Mouse (Mus musculus) megakaryocyte progenitor cell, adult 5-6 weeks (primary cell): ENCODE data around the gene Dnajc21. TPM values are rescaled to one million over a fixed set of nuclear protein-coding genes. Genes with fewer than 3 reads are reported as not detected.

ENCODE experiments used
- ATAC-seq: replicated peaks from 2 replicates; pipeline ENCODE4 v1.8.0; 2016; ENCODE audit warnings: mild to moderate bottlenecking, moderate TSS enrichment, inconsistent platforms; ENCODE audit not compliant: poor library complexity
- total RNA-seq, 2 experiments: library from RNA; stranded (forward) in 1 of 2; stranded (reverse) in 1 of 2; fragments of 157-497, 149-512 nt in 1 of 2; fragments of 200-1000 nt in 1 of 2; gene quantifications; 2 replicates each; pipeline versions ENCODE4 v1.2.3 to v1.2.4; 2015 to 2017

Dnajc21 gene
- total RNA-seq, 2 experiments from 2014 or later, result 40.9 to 54.4 TPM

DNA sequence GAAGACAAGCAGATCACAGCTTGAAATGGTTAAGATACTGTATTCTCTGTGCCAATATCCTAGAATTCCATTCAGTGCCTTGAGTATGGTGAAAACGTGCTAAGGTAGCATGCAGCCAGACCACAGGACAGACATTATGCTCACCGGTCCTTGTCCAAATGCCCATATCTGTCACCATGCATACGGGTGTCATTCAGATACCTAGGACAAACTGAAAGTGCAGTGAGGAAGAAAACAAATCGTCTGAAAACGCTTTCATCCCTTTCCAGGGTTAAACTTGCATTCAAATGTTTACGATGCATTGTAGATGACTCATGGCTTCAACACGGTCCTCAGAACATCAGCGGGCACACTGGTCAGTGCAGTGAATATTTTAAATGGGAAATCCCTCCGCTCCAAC lies 28.8 kb downstream of the Dnajc21 start:
- ATAC-seq, result no peak

GRCm38 (mm10) chr15:10439963-10440362 lies 30.4 kb downstream of the Dnajc21 start:
- no peak for ATAC-seq

GRCm38 (mm10) chr15:10436893-10437292 lies 33.4 kb downstream of the Dnajc21 start:
- peak; percentile 55 for ATAC-seq

DNA sequence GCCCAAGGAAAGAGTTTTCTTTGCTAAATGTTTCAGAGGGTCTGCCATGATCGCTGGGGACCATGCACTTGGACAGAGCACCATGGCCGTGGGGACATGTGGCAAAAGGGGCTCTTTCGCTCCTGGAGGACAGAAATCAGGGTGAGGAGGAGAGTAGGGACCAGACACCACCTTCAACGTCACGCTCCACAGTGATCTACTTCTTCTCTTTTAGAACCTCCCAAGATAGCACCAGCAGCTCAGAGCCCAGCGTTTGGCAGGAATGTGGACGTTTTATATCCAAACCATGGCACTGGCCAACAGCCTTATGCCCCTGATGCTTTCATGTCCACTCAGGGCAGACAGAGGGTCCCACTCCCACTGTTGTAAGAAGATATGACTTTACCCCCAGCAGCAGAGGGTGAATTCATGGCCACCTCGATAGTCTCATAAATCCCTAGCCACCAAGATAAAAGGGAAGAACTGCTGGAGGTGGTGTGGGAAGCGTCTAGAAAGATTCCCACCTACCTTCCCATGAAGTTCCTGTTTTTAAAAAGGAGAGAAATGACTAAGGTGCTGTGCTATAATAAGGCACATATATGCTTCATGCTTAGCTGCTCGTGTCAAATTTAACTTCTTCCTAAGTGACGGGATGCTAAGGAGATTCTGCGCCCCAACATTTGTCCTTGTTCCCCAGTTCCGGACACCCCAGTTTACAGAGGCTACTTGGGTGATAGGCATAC lies 43.6 kb downstream of the Dnajc21 start:
- ATAC-seq, result no peak

DNA sequence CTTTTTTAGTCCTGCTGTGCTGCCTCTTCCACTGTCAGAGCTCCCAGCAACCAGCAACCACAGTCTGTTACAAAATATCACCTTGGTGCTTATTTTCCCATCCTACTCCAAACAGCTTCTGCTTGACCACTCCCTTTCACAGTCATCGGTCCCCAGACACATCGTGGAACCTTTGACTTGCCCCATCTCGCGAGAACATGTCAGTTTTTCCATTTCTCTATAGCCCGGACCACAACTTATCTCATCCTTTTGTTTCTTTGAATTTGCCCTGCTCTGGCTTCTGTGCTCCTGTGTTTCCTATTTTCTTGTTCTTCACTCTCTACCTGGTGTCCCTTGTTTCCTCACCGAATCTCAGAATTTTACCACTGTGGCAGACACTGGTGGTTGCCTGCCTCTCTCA lies 44.2 kb downstream of the Dnajc21 start:
- ATAC-seq, result no peak

DNA sequence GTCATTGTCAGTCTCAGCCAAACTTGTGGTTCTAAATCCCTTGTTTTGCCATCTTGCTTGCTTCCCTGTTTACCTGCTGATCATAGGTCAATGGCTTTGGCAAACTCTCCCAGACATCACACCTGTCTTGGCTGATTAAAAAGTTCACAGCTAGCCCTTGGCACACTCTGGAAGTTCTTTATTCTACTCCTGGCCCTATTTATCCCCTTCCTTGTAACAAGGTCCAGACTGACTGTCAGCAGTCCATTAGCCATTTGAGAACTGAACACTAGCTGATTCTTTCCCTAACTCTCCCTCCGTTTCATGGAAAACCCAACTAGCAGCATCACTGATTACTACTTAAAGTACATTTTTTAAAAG lies 48.6 kb downstream of the Dnajc21 start:
- ATAC-seq, result no peak

GRCm38 (mm10) chr15:10421138-10421784 lies 49.1 kb downstream of the Dnajc21 start:
- no peak for ATAC-seq

- no peak for ATAC-seq
Observed at GRCm38 (mm10) chr15:10413656-10414055, 56.7 kb downstream of the Dnajc21 start.

- ATAC-seq, result no peak
Observed at GRCm38 (mm10) chr15:10410881-10411280, 59.4 kb downstream of the Dnajc21 start.

GRCm38 (mm10) chr15:10409842-10410241 lies 60.5 kb downstream of the Dnajc21 start:
- ATAC-seq, result no peak

- peak; percentile 58; the same call in 1 of the 2 replicates for ATAC-seq
Observed at GRCm38 (mm10) chr15:10400415-10400814, 69.9 kb downstream of the Dnajc21 start.

- no peak for ATAC-seq
Observed at GRCm38 (mm10) chr15:10399795-10400194, 70.5 kb downstream of the Dnajc21 start.

Other genes starting within 250 kb of the Dnajc21 start
- not detected in 2 replicates for gene Gm21973, start 145.1 kb downstream of the Dnajc21 start, total RNA-seq (2015)
- not detected in 2 replicates for gene Gm21973, start 145.1 kb downstream of the Dnajc21 start, total RNA-seq (2017)
- not detected in 2 replicates for gene Agxt2, start 112.0 kb downstream of the Dnajc21 start, total RNA-seq (2015)
- not detected in 2 replicates for gene Agxt2, start 112.0 kb downstream of the Dnajc21 start, total RNA-seq (2017)
- 97.5 and 113 TPM in 2 replicates for gene Brix1, start 15.4 kb upstream of the Dnajc21 start, total RNA-seq (2015)
- gene Brix1, start 15.4 kb upstream of the Dnajc21 start, total RNA-seq (2017), result 37.0 and 43.3 TPM in 2 replicates
- gene Rad1, start 15.5 kb upstream of the Dnajc21 start, total RNA-seq (2015), result 25.7 and 33.6 TPM in 2 replicates
- 16.7 and 17.8 TPM in 2 replicates for gene Rad1, start 15.5 kb upstream of the Dnajc21 start, total RNA-seq (2017)
- not detected in 2 replicates for gene Ttc23l, start 88.2 kb upstream of the Dnajc21 start, total RNA-seq (2015)
- not detected in 2 replicates for gene Ttc23l, start 88.2 kb upstream of the Dnajc21 start, total RNA-seq (2017)
- 5.2 and 6.9 TPM in 2 replicates for gene Rai14, start 244.1 kb upstream of the Dnajc21 start, total RNA-seq (2015)
- gene Rai14, start 244.1 kb upstream of the Dnajc21 start, total RNA-seq (2017), result 3.8 and 4.5 TPM in 2 replicates